In the genomic region with DNA sequence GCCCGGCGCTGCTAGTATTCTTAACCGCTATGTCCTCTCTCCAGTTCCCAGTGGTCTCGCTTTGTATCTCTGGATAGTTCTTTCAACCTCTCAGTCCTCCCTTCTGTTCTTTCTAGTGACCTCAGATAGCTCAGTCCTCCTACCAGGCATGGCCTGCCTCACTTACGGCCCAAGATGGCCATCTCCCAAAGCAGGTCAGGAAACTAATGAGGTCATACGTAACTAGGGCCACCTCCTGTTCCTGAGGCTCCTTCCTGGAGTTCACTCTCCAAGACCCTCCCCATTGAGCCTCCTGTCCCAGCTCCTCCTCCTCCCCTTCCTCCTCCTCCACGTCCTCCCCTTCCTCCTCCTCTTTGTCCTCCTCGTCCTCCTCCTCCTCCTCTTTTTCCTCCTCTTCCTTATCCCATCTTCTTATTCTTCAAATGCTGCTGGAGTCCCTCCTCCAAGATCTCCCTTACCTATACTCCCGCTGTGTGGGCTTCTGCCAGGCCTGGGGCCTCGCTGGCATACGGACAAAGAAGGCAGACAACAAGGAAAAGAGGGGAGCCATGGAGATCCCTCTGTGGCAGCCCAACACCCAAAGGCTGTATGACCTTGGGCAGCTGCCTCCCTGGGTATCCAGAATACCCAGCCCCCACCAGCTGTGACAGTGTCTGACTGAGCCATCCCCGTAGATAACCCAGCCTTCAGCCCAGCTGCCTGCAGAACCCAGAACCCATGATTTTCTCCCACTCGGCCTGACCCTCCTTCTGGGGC, we compare ENCODE assay signal across 14 mouse cellular contexts. TPM values are rescaled to one million over a fixed set of nuclear protein-coding genes. Genes with fewer than 3 reads are reported as not detected.
"Had no signal": no experiment of that assay in that cellular context is flagged by ENCODE, and none has a peak within 500 bp of the region (broad histone marks: within the 10 kb centered on the region; RNA-seq: fewer than 3 reads in every experiment).

No protein-coding gene starts in this region.

- H3K27ac ChIP-seq: kidney, embryonic 15.5 days; limb, embryonic 13.5 days; liver, embryonic 14.5 days; midbrain, embryonic 12.5 days; stomach, postnatal 0 days had no signal

- H3K4me2 ChIP-seq: kidney, embryonic 15.5 days; limb, embryonic 13.5 days; midbrain, embryonic 12.5 days had no signal

- DNase-seq: kidney, postnatal 14 days; left cerebral cortex, postnatal 4 days; lung, adult 18-20 months; thymus, adult 2 months; thymus, postnatal 25 days had no signal

- H3K4me3 ChIP-seq: kidney, embryonic 15.5 days; limb, embryonic 13.5 days; midbrain, embryonic 12.5 days had no signal

- H3K9me3 ChIP-seq: kidney, embryonic 15.5 days; limb, embryonic 13.5 days; midbrain, embryonic 12.5 days had no signal

- H3K9ac ChIP-seq: kidney, embryonic 15.5 days; limb, embryonic 13.5 days; liver, embryonic 14.5 days; midbrain, embryonic 12.5 days had no signal

- ATAC-seq: midbrain, embryonic 16.5 days had no signal

RNA-seq across cellular contexts. Expression of gene Shisa8, which starts 3.1 kb away (rescaled TPM):
- total RNA-seq: megakaryocyte-erythroid progenitor cell, adult 5-6 weeks had no signal

RNA-seq across cellular contexts. Expression of gene Tnfrsf13c, which starts 14.7 kb away (rescaled TPM):
- polyA plus RNA-seq: lung, embryonic 16.5 days; midbrain, embryonic 12.5 days; stomach, postnatal 0 days had no signal

RNA-seq across cellular contexts. Expression of gene 1500009C09Rik, which starts 42.7 kb away (rescaled TPM):
- total RNA-seq: megakaryocyte-erythroid progenitor cell, adult 5-6 weeks had no signal
- polyA plus RNA-seq: limb, embryonic 13.5 days; liver, adult 2 months; lung, embryonic 16.5 days had no signal
